18 mouse cellular contexts compared by ENCODE assay signal in the genomic region with DNA sequence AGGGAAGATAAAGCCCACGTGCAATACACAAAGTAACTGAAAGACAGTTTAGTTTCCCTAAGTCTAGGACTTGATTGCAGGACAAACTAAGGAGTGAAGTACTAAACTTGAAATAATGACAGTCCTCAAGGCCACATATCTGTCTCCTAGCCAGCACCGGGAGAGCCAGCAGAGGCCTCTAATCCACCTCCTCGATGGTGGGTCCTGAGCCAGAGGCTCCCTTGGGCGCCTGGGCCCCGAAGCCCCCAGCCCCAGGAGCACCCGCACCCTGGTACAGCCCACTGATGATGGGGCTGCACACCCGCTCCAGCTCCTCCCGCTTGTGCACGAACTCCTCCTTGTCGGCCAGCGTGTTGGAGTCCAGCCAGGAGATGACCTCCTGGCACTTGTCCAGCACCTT. TPM values are rescaled to one million over a fixed set of nuclear protein-coding genes. Genes with fewer than 3 reads are reported as not detected.
"Had no signal": no experiment of that assay in that cellular context is flagged by ENCODE, and none has a peak within 500 bp of the region (broad histone marks: within the 10 kb centered on the region; RNA-seq: fewer than 3 reads in every experiment).

A gene (plus strand): TSS at position 91 of the 400 bp plus-strand sequence.

RNA-seq across cellular contexts. Expression of the gene that starts here (rescaled TPM):
- total RNA-seq: megakaryocyte progenitor cell, adult 5-6 weeks; midbrain, postnatal 0 days; monocyte, adult 5-6 weeks; neutrophil, adult 5-6 weeks had no signal
- polyA plus RNA-seq: liver, embryonic 15.5 days; lung, adult 2 months; lung, embryonic 15.5 days; lung, postnatal 0 days; macrophage; midbrain, embryonic 11.5 days; midbrain, embryonic 13.5 days; midbrain, embryonic 15.5 days; midbrain, postnatal 0 days; neural tube, embryonic 12.5 days; neural tube, embryonic 14.5 days; spleen, adult 2 months; stomach, embryonic 14.5 days; thymus, adult 2 months; urinary bladder, adult 2 months had no signal
